ENCODE assay signal across 8 mouse cellular contexts in the genomic region with DNA sequence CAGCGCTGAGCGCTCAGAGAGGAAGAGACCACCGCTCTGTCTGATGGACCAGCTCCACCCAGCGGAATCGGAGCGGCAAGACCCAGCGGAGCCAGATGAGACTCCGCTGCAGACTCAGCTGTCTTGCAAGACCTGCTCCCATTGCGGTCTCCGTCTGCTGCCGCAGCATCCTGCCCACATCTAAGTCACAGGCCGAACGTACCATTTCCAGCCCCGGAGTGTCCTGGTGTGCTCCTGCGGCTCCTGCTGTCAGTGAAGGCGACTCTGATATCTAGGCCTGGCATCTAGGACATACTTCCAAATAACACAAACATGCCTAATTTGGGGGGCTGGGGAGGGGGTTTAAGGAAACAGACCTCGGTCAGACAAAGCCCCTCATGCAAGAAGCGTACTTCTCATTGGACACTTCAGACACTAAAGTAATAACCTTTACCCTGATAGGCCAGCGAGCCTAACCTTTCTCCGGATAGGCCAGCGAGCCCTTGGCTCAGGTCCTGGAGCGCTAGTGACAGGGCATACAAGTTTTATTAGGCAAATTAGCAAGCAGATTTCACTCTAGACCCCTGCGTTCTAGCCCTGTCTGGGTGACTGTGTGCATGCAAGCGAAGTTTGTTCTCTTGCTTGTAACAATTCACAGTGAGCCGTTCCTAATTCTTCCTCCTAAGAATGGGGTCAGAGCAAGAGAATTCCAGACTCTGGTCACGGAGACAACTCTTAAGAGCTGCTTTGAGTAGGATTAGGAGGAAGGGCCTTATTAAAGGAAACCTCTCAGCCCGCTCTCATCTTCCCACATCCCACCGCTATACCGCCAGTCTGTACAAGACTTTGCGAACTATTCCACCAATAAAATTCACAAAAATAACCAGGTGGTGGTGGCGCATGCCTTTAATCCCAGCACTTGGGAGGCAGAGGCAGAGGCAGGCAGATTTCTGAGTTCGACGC. TPM values are rescaled to one million over a fixed set of nuclear protein-coding genes. Genes with fewer than 3 reads are reported as not detected.
A peak's percentile ranks its signal among the peaks of the same experiment; 100 is the strongest.
DNase-seq lines count a peak whose midpoint lies in the region; ATAC-seq and TF ChIP-seq lines count a peak whose summit lies in the region.

Gene Zfp870, minus strand, starts transcription at position 404 of the 942 bp plus-strand sequence.

- H3K27ac ChIP-seq in brown adipose tissue, adult 24 weeks (replicated peaks; ENCODE audit: low read depth, low read length), result peak within 1 kb of the TSS; percentile 87
- H3K27ac ChIP-seq in heart, embryonic 13.5 days (replicated peaks), result peak within 1 kb of the TSS; percentile 88
- H3K27ac ChIP-seq in liver, embryonic 12.5 days, result peak within 1 kb of the TSS; percentile 69
- H3K27ac ChIP-seq in stomach, embryonic 15.5 days, result peak within 1 kb of the TSS; percentile 83

- H3K9me3 ChIP-seq in heart, embryonic 13.5 days, result no peaks in the 10 kb centered on the region
- no peaks in the 10 kb centered on the region for H3K9me3 ChIP-seq in liver, embryonic 12.5 days (replicated peaks)
- no peaks in the 10 kb centered on the region for H3K9me3 ChIP-seq in stomach, embryonic 15.5 days

- H3K4me2 ChIP-seq in heart, embryonic 13.5 days, result peak within 1 kb of the TSS; percentile 86
- H3K4me2 ChIP-seq in liver, embryonic 12.5 days, result peak within 1 kb of the TSS; percentile 78
- H3K4me2 ChIP-seq in stomach, embryonic 15.5 days, result peak within 1 kb of the TSS; percentile 60

- DNase-seq in fat pad, adult 2 months (ENCODE audit: extremely low read depth, low read depth, low spot score), result peak; percentile 61
- peak; percentile 89 for DNase-seq in kidney, postnatal 10 days
- peak; percentile 86 to 87 for DNase-seq in natural killer cell, adult 2 months (ENCODE audit: low spot score in 2 of 2)

- peaks cover 15% of the 10 kb centered on the region for H3K79me2 ChIP-seq in C2C12 (ENCODE audit: control insufficient read depth, insufficient read depth)

- H3K4me1 ChIP-seq in brown adipose tissue, adult 24 weeks (ENCODE audit: control insufficient read depth, insufficient read depth, insufficient read length, low read length), result peaks cover 9% of the 10 kb centered on the region; the same call in 1 of the 2 replicates
- H3K4me1 ChIP-seq in heart, embryonic 13.5 days, result peaks cover 10% of the 10 kb centered on the region
- H3K4me1 ChIP-seq in liver, embryonic 12.5 days, result peaks cover 22% of the 10 kb centered on the region
- H3K4me1 ChIP-seq in stomach, embryonic 15.5 days, result peaks cover 9% of the 10 kb centered on the region

- WGBS in heart, embryonic 13.5 days, result 12% methylated on average over 33 of the region's 33 CpGs
- 14% methylated on average over 33 of the region's 33 CpGs for WGBS in liver, embryonic 12.5 days (ENCODE audit: insufficient replicate concordance)
- 13% methylated on average over 33 of the region's 33 CpGs for WGBS in stomach, embryonic 15.5 days

- no peaks in the 10 kb centered on the region for H3K27me3 ChIP-seq in C2C12 (ENCODE audit: control insufficient read depth, insufficient read depth, insufficient read length)
- 0 out of 2 replicates have a peak, but pooled peaks cover 5% of the 10 kb centered on the region for H3K27me3 ChIP-seq in heart, embryonic 13.5 days (replicated peaks)
- H3K27me3 ChIP-seq in liver, embryonic 12.5 days (replicated peaks), result no peaks in the 10 kb centered on the region
- H3K27me3 ChIP-seq in stomach, embryonic 15.5 days (replicated peaks), result no peaks in the 10 kb centered on the region

- peak; percentile 95 for ATAC-seq in heart, embryonic 13.5 days (ENCODE audit: extremely low read depth, insufficient number of reproducible peaks, low FRiP score, low TSS enrichment)
- ATAC-seq in liver, embryonic 12.5 days, result peak; percentile 94
- ATAC-seq in stomach, embryonic 15.5 days (ENCODE audit: insufficient read depth, low FRiP score, low read depth), result peak; percentile 98

- peaks cover 5% of the 10 kb centered on the region for H3K79me3 ChIP-seq in C2C12 (ENCODE audit: low read depth)

- no peaks in the 10 kb centered on the region for H3K36me3 ChIP-seq in C2C12 (ENCODE audit: control insufficient read depth, insufficient read depth)
- H3K36me3 ChIP-seq in heart, embryonic 13.5 days, result peaks cover 15% of the 10 kb centered on the region
- no peaks in the 10 kb centered on the region; the same call in 1 of the 2 replicates for H3K36me3 ChIP-seq in liver, embryonic 12.5 days
- H3K36me3 ChIP-seq in stomach, embryonic 15.5 days, result no peaks in the 10 kb centered on the region

- peak; percentile 30 for TF ChIP-seq CTCF in C2C12 (IDR thresholded peaks at IDR 0.05; ENCODE audit: control insufficient read depth, insufficient read depth, insufficient read length)

- H3ac ChIP-seq in C2C12 (ENCODE audit: control insufficient read depth, insufficient read length, low read depth), result peak within 1 kb of the TSS; percentile 78

- H3K4me3 ChIP-seq in C2C12 (ENCODE audit: insufficient read depth, poor library complexity, severe bottlenecking), result peak within 1 kb of the TSS; percentile 53
- H3K4me3 ChIP-seq in brown adipose tissue, adult 24 weeks (ENCODE audit: insufficient read depth, low read depth, low read length), result peak within 1 kb of the TSS; percentile 75
- H3K4me3 ChIP-seq in heart, embryonic 13.5 days, result peak within 1 kb of the TSS; percentile 89
- peak within 1 kb of the TSS; percentile 79 for H3K4me3 ChIP-seq in liver, embryonic 12.5 days
- peak within 1 kb of the TSS; percentile 65 for H3K4me3 ChIP-seq in stomach, embryonic 15.5 days (replicated peaks)

- peak within 1 kb of the TSS; percentile 97 for H3K9ac ChIP-seq in heart, embryonic 13.5 days
- peak within 1 kb of the TSS; percentile 78 for H3K9ac ChIP-seq in liver, embryonic 12.5 days
- peak within 1 kb of the TSS; percentile 55 for H3K9ac ChIP-seq in stomach, embryonic 15.5 days

TF ChIP-seq in C2C12, 6 proteins besides CTCF, POLR2A, EP300 and RAD21:
- TF ChIP-seq USF1 (IDR thresholded peaks at IDR 0.05; ENCODE audit: low read depth) (no peak), MYOG (IDR thresholded peaks at IDR 0.05; ENCODE audit: control insufficient read depth, extremely low read depth, insufficient read length) (no peak)
TF ChIP-seq in C2C12: peak in this region for 0.

RNA-seq across cellular contexts. Expression of gene Zfp870, which starts in this region (rescaled TPM):
- 0.99 TPM for polyA plus RNA-seq in C2C12 (2012; fragmentation: generic; extraction: Trizol)
- 3.1 and 3.9 TPM in 2 replicates for polyA plus RNA-seq in brown adipose tissue, adult 24 weeks (2012; ENCODE audit: insufficient read depth, insufficient read length, missing spikeins)
- polyA plus RNA-seq in heart, embryonic 13.5 days (2015; fragmentation: Nextera tagmentation; extraction: Ambion mirVana), result 4.3 and 4.8 TPM in 2 replicates
- 1.8 and 2.8 TPM in 2 replicates for polyA plus RNA-seq in liver, embryonic 12.5 days (2016; fragmentation: Nextera tagmentation; extraction: Ambion mirVana)
- 4.3 and 6.1 TPM in 2 replicates for polyA plus RNA-seq in stomach, embryonic 15.5 days (2015; fragmentation: Nextera tagmentation; extraction: Ambion mirVana)

Comparison
In these comparisons a context has a peak if more than half of its experiments do, and no peak if none do; other contexts are left out.
1. Peak in every context shown above with its lines: DNase-seq, ATAC-seq, H3K4me3 ChIP-seq and H3K27ac ChIP-seq.